In the genomic region with DNA sequence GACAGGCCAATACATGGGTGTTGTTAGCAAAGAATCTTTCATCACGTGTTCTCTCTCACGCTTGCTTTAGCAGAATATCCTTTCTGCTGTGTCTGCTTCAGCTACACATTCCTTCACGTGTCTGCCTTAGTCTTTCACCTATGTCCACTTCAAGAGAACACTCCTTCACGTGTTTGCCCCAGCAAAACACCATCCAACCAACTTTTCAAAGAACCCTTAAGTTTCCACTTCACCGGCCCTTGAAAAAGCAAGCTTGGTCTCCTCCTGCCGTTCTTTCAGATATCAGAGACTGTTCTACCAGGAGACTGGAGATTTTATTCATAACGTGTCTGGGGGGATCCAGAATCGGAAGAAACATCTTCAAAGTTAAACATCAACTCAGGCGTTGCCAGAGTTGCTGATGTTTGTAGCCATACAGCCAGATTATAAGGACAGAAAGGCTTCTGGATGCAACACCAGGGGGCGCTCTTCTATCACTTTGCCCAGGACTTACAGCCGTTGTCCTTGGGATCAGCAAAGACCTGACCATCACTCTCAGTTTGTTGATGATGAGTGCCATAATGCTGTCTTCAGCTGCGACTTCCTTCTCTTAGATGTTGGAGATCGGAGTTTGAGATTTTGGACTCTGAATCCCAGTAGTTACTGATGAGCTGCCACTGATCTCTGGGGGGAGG, we compare ENCODE assay signal across 9 mouse cellular contexts. TPM values are rescaled to one million over a fixed set of nuclear protein-coding genes. Genes with fewer than 3 reads are reported as not detected.
DNase-seq lines count a peak whose midpoint lies in the region; ATAC-seq lines count a peak whose summit lies in the region.
"Had no signal": no experiment of that assay in that cellular context is flagged by ENCODE, and none has a peak within 500 bp of the region (broad histone marks: within the 10 kb centered on the region; RNA-seq: fewer than 3 reads in every experiment).

No protein-coding gene starts in this region.

- peak; percentile 36 for DNase-seq in heart, adult 8-10 months (ENCODE audit: low spot score)
- DNase-seq in B cell, adult 2 months = peak; percentile 78 to 80
- peak; percentile 79 for DNase-seq in embryo, embryonic 10 days (ENCODE audit: low spot score)
- peak; percentile 76 to 79 for DNase-seq in kidney, postnatal 4 days
- peak; percentile 30 to 59 for DNase-seq in natural killer cell, adult 2 months (ENCODE audit: low spot score in 2 of 2)
- no peak for DNase-seq in frontal cortex, postnatal 10 days (ENCODE audit: low spot score in 2 of 2)

- H3K4me1 ChIP-seq in heart, embryonic 11.5 days (ENCODE audit: control insufficient read depth, insufficient read depth, low read length) = peaks cover 4% of the 10 kb centered on the region; the same call in 1 of the 2 replicates

- no peak overlapping the region for H3K9ac ChIP-seq in heart, embryonic 11.5 days (ENCODE audit: low read depth, low read length)

- 38% methylated on average over 13 of the region's 13 CpGs for WGBS in heart, embryonic 11.5 days (ENCODE audit: insufficient replicate concordance)

- peaks cover 8% of the 10 kb centered on the region; the same call in 1 of the 2 replicates for H3K27me3 ChIP-seq in heart, embryonic 11.5 days (ENCODE audit: control insufficient read depth, insufficient read depth, low read length)

- H3K36me3 ChIP-seq in heart, embryonic 11.5 days (ENCODE audit: control insufficient read depth, insufficient read depth, low read length) = no peaks in the 10 kb centered on the region

- no peak overlapping the region for H3K27ac ChIP-seq in heart, embryonic 11.5 days (ENCODE audit: low read depth, low read length)
- H3K27ac ChIP-seq: macrophage had no signal

- H3K4me2 ChIP-seq in heart, embryonic 11.5 days = no peak overlapping the region

- ATAC-seq in heart, embryonic 11.5 days (replicated peaks; ENCODE audit: insufficient number of reproducible peaks, low FRiP score, low TSS enrichment) = no peak
- peak; percentile 59 for ATAC-seq in activated CD4-positive, CD25-positive, alpha-beta regulatory T cell, adult 4 months

- no peak overlapping the region for H3K4me3 ChIP-seq in heart, embryonic 11.5 days (ENCODE audit: low read depth, low read length)

- no peaks in the 10 kb centered on the region for H3K9me3 ChIP-seq in heart, embryonic 11.5 days (replicated peaks; ENCODE audit: control insufficient read depth, low read length)

RNA-seq across cellular contexts. Expression of gene Mrgbp, which starts 14.7 kb away (rescaled TPM):
- 10 to 100 TPM; 12.3 to 18.7 (median 17.3) TPM for total RNA-seq in heart, adult 8-10 months (2022)
- polyA plus RNA-seq in heart, embryonic 11.5 days (2014; fragmentation: Nextera tagmentation; extraction: Ambion mirVana) = 23.1 and 23.9 TPM in 2 replicates
- polyA plus RNA-seq in activated CD4-positive, CD25-positive, alpha-beta regulatory T cell, adult 4 months (2017; shearing (Covaris generic)) = 10 to 100 TPM; 21.4 to 22.2 TPM

RNA-seq across cellular contexts. Expression of gene Ogfr, which starts 22.7 kb away (rescaled TPM):
- 10 to 100 TPM; 31.4 to 34.7 (median 32.3) TPM for total RNA-seq in heart, adult 8-10 months (2022)
- 68.2 and 70.7 TPM in 2 replicates for polyA plus RNA-seq in heart, embryonic 11.5 days (2014; fragmentation: Nextera tagmentation; extraction: Ambion mirVana)
- 10 to 100 TPM; 17.2 to 24.0 TPM for polyA plus RNA-seq in activated CD4-positive, CD25-positive, alpha-beta regulatory T cell, adult 4 months (2017; shearing (Covaris generic))

RNA-seq across cellular contexts. Expression of gene Col9a3, which starts 31.2 kb away (rescaled TPM):
- total RNA-seq in heart, adult 8-10 months (2022) = under 1 TPM in 1 of 4 experiments, not detected in 3; 0.11 TPM
- polyA plus RNA-seq in heart, embryonic 11.5 days (2014; fragmentation: Nextera tagmentation; extraction: Ambion mirVana) = 24.5 and 25.0 TPM in 2 replicates
- polyA plus RNA-seq in activated CD4-positive, CD25-positive, alpha-beta regulatory T cell, adult 4 months (2017; shearing (Covaris generic)) = under 1 TPM in 1 of 2 experiments, not detected in 1; 0.48 TPM

Comparison
In these comparisons a context has a peak if more than half of its experiments do, and no peak if none do; other contexts are left out.
1. DNase-seq: peak in heart, adult 8-10 months (single experiment), B cell, adult 2 months (2 of 2), embryo, embryonic 10 days (single experiment), kidney, postnatal 4 days (2 of 2) and natural killer cell, adult 2 months (2 of 2); none in frontal cortex, postnatal 10 days (0 of 2).
2. RNA of gene Col9a3, which starts 31.2 kb away (polyA plus RNA-seq): 24.5 to 25.0 TPM in heart, embryonic 11.5 days; 0.48 TPM in activated CD4-positive, CD25-positive, alpha-beta regulatory T cell, adult 4 months; every median in the first group is over 10 times any median in the second.